Mouse (Mus musculus): ENCODE measurements at regions not wholly inside any gene's neighbourhood (a gene's known extent, or its start where the extent isn't known, plus 50 kb on each side); places are given as distances from the start of the nearest gene placed in this dataset.

DNA sequence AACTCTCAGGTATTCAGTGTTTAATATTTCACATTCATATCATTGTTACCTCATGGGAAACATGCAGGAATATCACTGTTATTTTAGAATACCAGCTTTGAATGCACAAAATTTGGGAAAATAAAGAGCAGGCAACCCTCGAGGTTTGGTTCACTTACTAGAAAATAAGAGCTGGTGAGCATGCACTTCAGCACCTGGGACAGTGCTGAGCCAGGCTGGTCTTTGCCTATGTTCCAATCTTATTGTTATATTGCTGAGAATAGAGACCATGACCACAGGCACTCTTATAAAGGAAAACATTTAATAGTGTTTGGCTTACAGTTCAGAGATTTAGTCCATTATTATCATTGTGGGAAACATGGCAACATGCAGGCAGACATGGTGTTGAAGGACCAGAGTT lies 92.9 kb upstream of the Rbfox1 start:
- no peak overlapping the region for H3K4me3 ChIP-seq (ENCODE audit: insufficient read depth, low read depth, low read length)
- DNase-seq, result no peak
- TF ChIP-seq CTCF (conservative IDR thresholded peaks at IDR 0.05; ENCODE audit: insufficient read depth, insufficient read length, low read depth, low read length), result no peak
- TF ChIP-seq POLR2A (IDR thresholded peaks at IDR 0.05; ENCODE audit: low read depth, low read length), result no peak
- H3K4me1 ChIP-seq (ENCODE audit: control insufficient read depth, insufficient read depth, low read length), result no peaks in the 10 kb centered on the region
- 38% methylated on average over 1 of the region's 1 CpGs for WGBS
- H3K27me3 ChIP-seq (replicated peaks; ENCODE audit: control insufficient read depth, insufficient read depth, low read length), result no peaks in the 10 kb centered on the region
- no peaks in the 10 kb centered on the region for H3K36me3 ChIP-seq (ENCODE audit: control insufficient read depth, insufficient read depth, low read length)
- H3K27ac ChIP-seq (ENCODE audit: insufficient read depth, low read depth, low read length), result no peak overlapping the region

GRCm38 (mm10) chr16:5790161-5790560 lies 95.0 kb upstream of the Rbfox1 start:
- DNase-seq, result no peak
- no peaks in the 10 kb centered on the region for H3K27me3 ChIP-seq (replicated peaks; ENCODE audit: control insufficient read depth, insufficient read depth, low read length)
- H3K27ac ChIP-seq (ENCODE audit: insufficient read depth, low read depth, low read length), result no peak overlapping the region
- H3K36me3 ChIP-seq (ENCODE audit: control insufficient read depth, insufficient read depth, low read length), result no peaks in the 10 kb centered on the region
- no peak overlapping the region for H3K4me3 ChIP-seq (ENCODE audit: insufficient read depth, low read depth, low read length)
- no peaks in the 10 kb centered on the region for H3K4me1 ChIP-seq (ENCODE audit: control insufficient read depth, insufficient read depth, low read length)
- 90% methylated on average over 3 of the region's 3 CpGs for WGBS
- TF ChIP-seq POLR2A (IDR thresholded peaks at IDR 0.05; ENCODE audit: low read depth, low read length) (no peak), CTCF (conservative IDR thresholded peaks at IDR 0.05; ENCODE audit: insufficient read depth, insufficient read length, low read depth, low read length) (no peak)

- no peaks in the 10 kb centered on the region for H3K36me3 ChIP-seq (ENCODE audit: control insufficient read depth, insufficient read depth, low read length)
- TF ChIP-seq POLR2A (IDR thresholded peaks at IDR 0.05; ENCODE audit: low read depth, low read length), result no peak
- no peak for TF ChIP-seq CTCF (conservative IDR thresholded peaks at IDR 0.05; ENCODE audit: insufficient read depth, insufficient read length, low read depth, low read length)
- no peak for DNase-seq
- no peak overlapping the region for H3K27ac ChIP-seq (ENCODE audit: insufficient read depth, low read depth, low read length)
- H3K4me1 ChIP-seq (ENCODE audit: control insufficient read depth, insufficient read depth, low read length), result no peaks in the 10 kb centered on the region
- H3K27me3 ChIP-seq (replicated peaks; ENCODE audit: control insufficient read depth, insufficient read depth, low read length), result no peaks in the 10 kb centered on the region
- no peak overlapping the region for H3K4me3 ChIP-seq (ENCODE audit: insufficient read depth, low read depth, low read length)
Measured at GRCm38 (mm10) chr16:5787206-5787605, 97.9 kb upstream of the Rbfox1 start.

GRCm38 (mm10) chr16:5766771-5767421 lies 118.3 kb upstream of the Rbfox1 start:
- Histone ChIP-seq H3K36me3 (ENCODE audit: control insufficient read depth, insufficient read depth, low read length) (no peaks in the 10 kb centered on the region), H3K4me1 (ENCODE audit: control insufficient read depth, insufficient read depth, low read length) (no peaks in the 10 kb centered on the region), H3K27ac (ENCODE audit: insufficient read depth, low read depth, low read length) (no peak overlapping the region), H3K4me3 (ENCODE audit: insufficient read depth, low read depth, low read length) (no peak overlapping the region), H3K27me3 (replicated peaks; ENCODE audit: control insufficient read depth, insufficient read depth, low read length) (no peaks in the 10 kb centered on the region)
- no peak for DNase-seq
- WGBS, result 83% methylated on average over 19 of the region's 19 CpGs
- TF ChIP-seq POLR2A (IDR thresholded peaks at IDR 0.05; ENCODE audit: low read depth, low read length), result no peak
- TF ChIP-seq CTCF (conservative IDR thresholded peaks at IDR 0.05; ENCODE audit: insufficient read depth, insufficient read length, low read depth, low read length), result no peak

- H3K27me3 ChIP-seq (replicated peaks; ENCODE audit: control insufficient read depth, insufficient read depth, low read length), result no peaks in the 10 kb centered on the region
- no peaks in the 10 kb centered on the region for H3K4me1 ChIP-seq (ENCODE audit: control insufficient read depth, insufficient read depth, low read length)
- TF ChIP-seq POLR2A (IDR thresholded peaks at IDR 0.05; ENCODE audit: low read depth, low read length) (no peak), CTCF (conservative IDR thresholded peaks at IDR 0.05; ENCODE audit: insufficient read depth, insufficient read length, low read depth, low read length) (no peak)
- peak; percentile 5 for DNase-seq
- no peak overlapping the region for H3K4me3 ChIP-seq (ENCODE audit: insufficient read depth, low read depth, low read length)
- no peaks in the 10 kb centered on the region for H3K36me3 ChIP-seq (ENCODE audit: control insufficient read depth, insufficient read depth, low read length)
- no peak overlapping the region for H3K27ac ChIP-seq (ENCODE audit: insufficient read depth, low read depth, low read length)
- WGBS, result 26% methylated on average over 4 of the region's 4 CpGs
Measured at GRCm38 (mm10) chr16:5765143-5765542, 120.0 kb upstream of the Rbfox1 start.

- H3K4me1 ChIP-seq (ENCODE audit: control insufficient read depth, insufficient read depth, low read length), result no peaks in the 10 kb centered on the region
- H3K4me3 ChIP-seq (ENCODE audit: insufficient read depth, low read depth, low read length), result no peak overlapping the region
- TF ChIP-seq POLR2A (IDR thresholded peaks at IDR 0.05; ENCODE audit: low read depth, low read length) (no peak), CTCF (conservative IDR thresholded peaks at IDR 0.05; ENCODE audit: insufficient read depth, insufficient read length, low read depth, low read length) (no peak)
- H3K27me3 ChIP-seq (replicated peaks; ENCODE audit: control insufficient read depth, insufficient read depth, low read length), result no peaks in the 10 kb centered on the region
- H3K36me3 ChIP-seq (ENCODE audit: control insufficient read depth, insufficient read depth, low read length), result no peaks in the 10 kb centered on the region
- whole genome bisulfite sequencing, result 82% methylated on average over 4 of the region's 4 CpGs
- DNase-seq, result no peak
- H3K27ac ChIP-seq (ENCODE audit: insufficient read depth, low read depth, low read length), result no peak overlapping the region
Measured at GRCm38 (mm10) chr16:5760821-5761220, 124.3 kb upstream of the Rbfox1 start.

- Histone ChIP-seq H3K27ac (ENCODE audit: insufficient read depth, low read depth, low read length) (no peak overlapping the region), H3K4me3 (ENCODE audit: insufficient read depth, low read depth, low read length) (no peak overlapping the region), H3K36me3 (ENCODE audit: control insufficient read depth, insufficient read depth, low read length) (no peaks in the 10 kb centered on the region), H3K4me1 (ENCODE audit: control insufficient read depth, insufficient read depth, low read length) (no peaks in the 10 kb centered on the region), H3K27me3 (replicated peaks; ENCODE audit: control insufficient read depth, insufficient read depth, low read length) (no peaks in the 10 kb centered on the region)
- WGBS, result 89% methylated on average over 2 of the region's 2 CpGs
- TF ChIP-seq POLR2A (IDR thresholded peaks at IDR 0.05; ENCODE audit: low read depth, low read length) (no peak), CTCF (conservative IDR thresholded peaks at IDR 0.05; ENCODE audit: insufficient read depth, insufficient read length, low read depth, low read length) (no peak)
- DNase-seq, result no peak
Measured at GRCm38 (mm10) chr16:5759021-5759420, 126.1 kb upstream of the Rbfox1 start.
